Mouse (Mus musculus) liver, embryonic 12.5 days (tissue): ENCODE measurements around the gene Kbtbd4. TPM values are rescaled to one million over a fixed set of nuclear protein-coding genes. Genes with fewer than 3 reads are reported as not detected.

Source experiments
- ATAC-seq: fragments of 200-750 bp; cut with Nextera tagmentation; 2 replicates; pipeline ENCODE4 v1.8.0; 2017; ENCODE audit warnings: moderate number of reproducible peaks, mild to moderate bottlenecking, moderate library complexity
- H3K27ac ChIP-seq: fragments of 300-500 bp; sonication (generic); 2 replicates; pipeline ENCODE4 v1.5.1; 2016; ENCODE audit warnings: mild to moderate bottlenecking
- H3K27me3 ChIP-seq: fragments of 300-500 bp; sonication (generic); replicated peaks from 2 replicates; pipeline ENCODE4 v1.6.1; 2016; ENCODE audit warnings: mild to moderate bottlenecking, moderate library complexity
- H3K36me3 ChIP-seq: fragments of 300-500 bp; sonication (generic); 2 replicates; pipeline ENCODE4 v1.6.1; 2016; ENCODE audit warnings: mild to moderate bottlenecking, moderate library complexity
- H3K4me1 ChIP-seq: fragments of 300-500 bp; sonication (generic); 2 replicates; pipeline ENCODE4 v1.6.1; 2016
- H3K4me2 ChIP-seq: fragments of 300-500 bp; sonication (generic); 2 replicates; pipeline ENCODE4 v1.6.1; 2016; ENCODE audit warnings: mild to moderate bottlenecking, moderate library complexity
- H3K4me3 ChIP-seq: fragments of 300-500 bp; sonication (generic); 2 replicates; pipeline ENCODE4 v1.5.1; 2016; ENCODE audit warnings: mild to moderate bottlenecking, moderate library complexity
- H3K9ac ChIP-seq: fragments of 300-500 bp; sonication (generic); 2 replicates; pipeline ENCODE4 v1.6.1; 2016; ENCODE audit warnings: mild to moderate bottlenecking, moderate library complexity
- H3K9me3 ChIP-seq: fragments of 300-500 bp; sonication (generic); replicated peaks from 2 replicates; pipeline ENCODE4 v1.6.1; 2016; ENCODE audit warnings: mild to moderate bottlenecking, moderate library complexity
- WGBS: fragments of 180-500 bp; shearing (Covaris S2); methylation state at CpG from one replicate; pipeline ENCODE4 v1.1.7; 2016; ENCODE audit not compliant: insufficient replicate concordance; 5-methylcytosine and 5-hydroxymethylcytosine counted together
- polyA plus RNA-seq: library from polyadenylated mRNA; unstranded; fragments of >200 nt; fragmentation: Nextera tagmentation; extraction: Ambion mirVana; gene quantifications from 2 replicates; pipeline ENCODE4 v1.2.1, GENCODE M21; 2016

Kbtbd4 gene
- polyA plus RNA-seq, 1 experiment from 2014 or later, result 26.0 TPM

DNA sequence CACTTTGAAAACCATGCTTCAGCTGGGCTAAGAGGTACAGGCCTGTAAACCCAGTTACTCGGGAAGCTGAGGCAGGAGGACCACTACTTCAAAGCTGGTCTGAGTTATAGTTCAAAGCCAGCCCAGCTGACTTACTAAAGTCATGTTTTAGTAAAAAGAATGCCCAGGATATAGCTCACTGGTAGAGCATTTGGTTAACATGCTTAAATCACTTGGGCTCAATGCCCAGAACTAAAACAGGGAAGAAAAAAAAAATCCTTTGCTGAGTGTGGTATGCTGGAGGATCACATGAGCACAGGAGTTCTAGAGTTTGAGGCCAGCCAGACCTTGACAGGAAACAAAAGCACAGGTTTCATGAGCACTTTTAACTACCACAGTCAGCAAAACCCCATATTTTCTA lies 7.1 kb downstream of the Kbtbd4 start:
- Histone ChIP-seq H3K4me1 (peaks cover 27% of the 10 kb centered on the region), H3K4me2 (no peak overlapping the region), H3K9ac (no peak overlapping the region), H3K36me3 (peaks cover 86% of the 10 kb centered on the region), H3K9me3 (no peaks in the 10 kb centered on the region), H3K4me3 (no peak overlapping the region), H3K27me3 (no peaks in the 10 kb centered on the region), H3K27ac (no peak overlapping the region)
- ATAC-seq, result no peak
- 93% methylated on average over 1 of the region's 1 CpGs for WGBS

DNA sequence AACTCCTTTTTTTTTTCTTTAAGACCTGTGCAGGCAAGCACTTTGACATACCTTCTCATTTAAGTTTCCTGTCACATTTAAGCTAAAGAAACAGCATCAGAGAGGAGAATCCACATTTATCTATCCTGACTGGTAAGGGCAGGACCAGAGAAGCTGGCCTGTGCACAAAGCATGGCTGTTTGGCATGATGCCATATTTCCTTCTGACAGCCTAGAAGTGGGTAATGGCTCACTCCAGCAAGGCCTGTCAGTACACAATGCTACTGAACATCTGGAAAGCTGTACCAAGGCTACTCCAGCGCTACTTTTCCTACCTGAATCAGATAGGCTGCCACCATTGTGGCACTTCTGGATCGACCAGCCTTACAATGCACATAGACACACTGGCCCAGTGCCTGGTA lies 9.1 kb downstream of the Kbtbd4 start:
- Histone ChIP-seq H3K27me3 (no peaks in the 10 kb centered on the region), H3K36me3 (peaks cover 67% of the 10 kb centered on the region), H3K9me3 (no peaks in the 10 kb centered on the region), H3K4me1 (peaks cover 35% of the 10 kb centered on the region), H3K9ac (no peak overlapping the region), H3K4me2 (no peak overlapping the region), H3K27ac (no peak overlapping the region), H3K4me3 (no peak overlapping the region)
- no peak for ATAC-seq
- 90% methylated on average over 2 of the region's 2 CpGs for WGBS

DNA sequence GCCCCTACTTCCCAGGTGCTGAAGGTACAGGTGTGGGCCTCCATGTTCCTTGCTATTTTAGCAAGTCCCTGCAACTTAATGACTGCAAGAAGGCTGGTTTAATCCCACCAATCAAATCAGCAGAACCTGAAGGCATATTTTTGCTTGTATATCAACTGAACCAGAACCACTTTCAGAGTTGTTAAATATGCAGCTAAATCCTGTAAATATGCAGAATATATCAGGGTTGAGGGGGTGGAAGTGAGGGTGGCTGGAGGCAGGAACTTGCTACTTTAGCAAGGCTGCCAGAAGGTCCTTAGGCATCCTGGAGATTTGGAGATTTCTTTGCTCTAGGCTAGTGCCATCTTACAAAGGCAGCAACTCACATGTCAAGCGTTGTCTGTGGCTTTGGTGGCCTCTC lies 11.0 kb downstream of the Kbtbd4 start:
- no peak overlapping the region for H3K9ac ChIP-seq
- peaks cover 36% of the 10 kb centered on the region for H3K4me1 ChIP-seq
- H3K27ac ChIP-seq, result no peak overlapping the region
- H3K4me2 ChIP-seq, result peak overlapping the region; percentile 97
- no peaks in the 10 kb centered on the region for H3K27me3 ChIP-seq
- H3K36me3 ChIP-seq, result peaks cover 49% of the 10 kb centered on the region
- 84% methylated on average over 1 of the region's 1 CpGs for WGBS
- no peak for ATAC-seq
- H3K4me3 ChIP-seq, result 0 out of 2 replicates have a peak overlapping the region, but pooled peaks have one; percentile 78
- H3K9me3 ChIP-seq, result no peaks in the 10 kb centered on the region

DNA sequence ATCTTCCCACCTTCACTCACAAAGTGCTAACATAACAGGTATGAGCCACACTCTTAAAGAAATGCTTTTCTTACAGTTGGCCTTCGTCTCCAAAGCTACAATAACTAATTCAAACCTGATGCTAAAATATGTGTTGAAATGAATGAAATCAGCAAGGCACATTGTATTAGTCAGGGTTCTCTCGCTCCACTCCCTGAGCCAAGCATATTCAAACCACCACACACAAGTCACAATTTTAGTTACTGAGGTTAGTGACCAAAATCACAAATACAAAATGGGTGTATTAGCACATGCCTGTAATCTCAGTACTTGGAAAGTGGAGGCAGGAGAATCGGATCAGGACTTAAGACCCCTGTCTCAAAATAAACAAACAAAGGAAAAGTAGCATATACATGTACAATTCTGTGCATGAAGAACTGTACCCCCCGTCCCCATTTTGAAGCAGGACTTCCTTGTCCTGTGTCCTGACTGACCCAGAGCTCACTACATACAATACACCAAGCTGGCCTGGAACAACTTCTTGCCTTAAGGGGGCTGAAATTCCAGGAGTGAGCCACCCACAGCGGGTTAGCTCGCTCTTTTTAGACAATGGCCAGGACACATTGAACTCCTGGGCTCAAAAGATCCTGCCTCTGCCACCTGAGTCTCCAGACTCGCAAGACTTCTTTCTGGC lies 12.2 kb downstream of the Kbtbd4 start:
- peak overlapping the region; percentile 90 for H3K27ac ChIP-seq
- ATAC-seq, result peak; percentile 12
- peak overlapping the region; percentile 96 for H3K9ac ChIP-seq
- H3K9me3 ChIP-seq, result no peaks in the 10 kb centered on the region
- WGBS, result 23% methylated on average over 7 of the region's 7 CpGs
- peaks cover 37% of the 10 kb centered on the region for H3K36me3 ChIP-seq
- peaks cover 36% of the 10 kb centered on the region for H3K4me1 ChIP-seq
- peak overlapping the region; percentile 78 for H3K4me3 ChIP-seq
- peak overlapping the region; percentile 97 for H3K4me2 ChIP-seq
- no peaks in the 10 kb centered on the region for H3K27me3 ChIP-seq

DNA sequence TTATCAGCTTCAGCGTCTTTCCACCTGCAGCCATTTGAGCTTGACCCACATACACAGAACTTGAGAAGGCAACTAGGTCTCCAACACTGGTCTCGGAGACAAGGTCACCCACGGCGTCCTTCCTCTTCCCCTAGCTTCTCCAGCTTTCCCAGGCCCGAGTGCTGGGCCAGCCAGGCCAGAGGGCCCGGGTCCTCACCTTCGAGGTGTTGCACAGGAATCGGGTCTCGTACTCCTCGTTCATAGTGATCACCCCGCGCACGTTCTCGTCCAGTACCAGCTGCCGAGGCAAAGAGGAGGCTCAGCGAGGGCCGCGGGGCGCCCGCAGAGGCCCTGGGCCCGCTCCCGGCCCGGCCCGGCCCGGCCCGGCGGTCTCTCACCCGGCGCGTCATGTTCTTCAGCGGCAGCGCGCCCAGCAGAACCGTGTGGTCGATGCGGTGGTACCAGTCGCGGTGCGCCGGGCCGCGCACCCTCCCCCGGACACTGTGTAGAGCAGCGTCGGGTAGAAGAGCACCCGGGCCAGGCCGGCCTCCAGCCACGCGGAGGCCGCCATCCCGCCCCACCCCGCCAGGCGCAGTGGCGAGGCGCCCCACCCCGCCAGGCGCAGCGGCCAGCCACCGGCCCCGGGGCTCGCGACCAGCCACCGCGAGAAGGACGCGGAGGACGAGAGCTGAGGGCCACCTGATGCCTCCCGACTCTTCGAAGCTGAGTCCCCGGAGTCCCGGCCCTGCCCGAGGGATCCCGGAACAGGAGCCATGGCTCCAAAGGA lies 12.9 kb downstream of the Kbtbd4 start:
- Histone ChIP-seq H3K4me2 (peak overlapping the region; percentile 97), H3K9me3 (no peaks in the 10 kb centered on the region), H3K36me3 (peaks cover 31% of the 10 kb centered on the region), H3K27me3 (no peaks in the 10 kb centered on the region), H3K9ac (peak overlapping the region; percentile 96), H3K4me1 (peaks cover 36% of the 10 kb centered on the region), H3K4me3 (peak overlapping the region; percentile 78), H3K27ac (peak overlapping the region; percentile 90)
- ATAC-seq, result peak; percentile 90
- 1% methylated on average over 73 of the region's 73 CpGs for WGBS

DNA sequence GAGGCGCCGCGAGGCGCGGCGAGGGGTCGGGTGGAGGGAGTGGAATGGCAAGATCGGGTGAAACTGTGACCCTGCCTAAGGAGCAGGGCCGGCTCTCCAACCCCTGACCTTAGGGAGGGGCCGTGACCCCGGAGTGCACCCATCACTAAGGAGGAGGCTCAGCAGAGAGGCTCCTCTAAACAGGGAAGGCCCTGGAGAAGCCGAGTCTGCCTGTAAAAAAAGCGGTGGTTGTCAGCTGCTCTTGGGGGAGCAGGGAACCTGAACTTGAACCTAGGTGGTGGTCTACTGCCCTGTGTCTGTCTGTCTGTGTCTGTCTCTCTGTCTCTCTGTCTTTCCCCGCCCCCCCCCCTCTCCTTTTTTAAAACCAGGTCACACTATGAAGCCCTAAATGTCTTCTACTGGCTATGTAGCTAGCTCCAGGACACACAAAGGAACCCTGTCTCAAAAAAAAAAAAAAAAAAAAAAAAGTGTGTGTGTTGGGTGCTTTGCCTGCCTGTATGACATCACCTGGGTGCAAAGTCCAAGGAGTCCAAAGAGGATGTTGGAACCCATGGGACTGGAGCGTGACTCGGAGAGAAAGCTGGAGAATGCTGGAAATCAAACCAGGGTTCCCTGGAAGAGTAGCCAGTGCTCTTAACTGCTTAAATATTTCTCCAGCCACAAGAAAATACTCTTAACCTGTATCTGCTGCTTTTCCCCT lies 13.6 kb downstream of the Kbtbd4 start:
- WGBS, result 13% methylated on average over 15 of the region's 16 CpGs
- H3K4me3 ChIP-seq, result peak overlapping the region; percentile 78
- no peaks in the 10 kb centered on the region; the same call in 1 of the 2 replicates for H3K27me3 ChIP-seq
- ATAC-seq, result peak; percentile 79
- H3K4me1 ChIP-seq, result peaks cover 36% of the 10 kb centered on the region
- H3K27ac ChIP-seq, result peak overlapping the region; percentile 90
- H3K4me2 ChIP-seq, result peak overlapping the region; percentile 97
- H3K36me3 ChIP-seq, result peaks cover 24% of the 10 kb centered on the region
- peak overlapping the region; percentile 96 for H3K9ac ChIP-seq
- no peaks in the 10 kb centered on the region for H3K9me3 ChIP-seq

DNA sequence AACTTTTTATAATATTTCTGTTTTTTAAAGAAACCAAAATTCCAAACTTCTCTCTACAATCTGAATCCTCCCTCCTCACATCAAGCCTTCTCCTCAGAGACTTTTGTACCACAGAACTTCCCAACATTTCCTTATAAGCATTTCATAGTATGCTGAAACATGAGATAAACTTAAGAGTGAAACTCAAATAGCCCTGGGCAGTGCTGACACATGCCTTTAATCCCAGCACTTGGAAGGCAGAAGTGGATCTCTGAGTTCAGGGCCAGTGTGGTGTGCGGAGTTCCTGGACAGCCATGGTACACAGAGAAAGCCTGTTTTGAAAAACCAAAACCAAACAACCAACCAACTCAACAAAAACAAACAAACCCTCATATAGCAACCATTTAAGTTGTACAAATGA lies 16.6 kb downstream of the Kbtbd4 start:
- H3K4me3 ChIP-seq, result no peak overlapping the region
- no peaks in the 10 kb centered on the region for H3K36me3 ChIP-seq
- H3K27ac ChIP-seq, result no peak overlapping the region
- no peaks in the 10 kb centered on the region; the same call in 1 of the 2 replicates for H3K27me3 ChIP-seq
- ATAC-seq, result no peak
- peaks cover 23% of the 10 kb centered on the region for H3K4me1 ChIP-seq
- H3K4me2 ChIP-seq, result no peak overlapping the region
- no peaks in the 10 kb centered on the region for H3K9me3 ChIP-seq
- H3K9ac ChIP-seq, result no peak overlapping the region
- WGBS, result 90% methylated on average over 1 of the region's 1 CpGs

DNA sequence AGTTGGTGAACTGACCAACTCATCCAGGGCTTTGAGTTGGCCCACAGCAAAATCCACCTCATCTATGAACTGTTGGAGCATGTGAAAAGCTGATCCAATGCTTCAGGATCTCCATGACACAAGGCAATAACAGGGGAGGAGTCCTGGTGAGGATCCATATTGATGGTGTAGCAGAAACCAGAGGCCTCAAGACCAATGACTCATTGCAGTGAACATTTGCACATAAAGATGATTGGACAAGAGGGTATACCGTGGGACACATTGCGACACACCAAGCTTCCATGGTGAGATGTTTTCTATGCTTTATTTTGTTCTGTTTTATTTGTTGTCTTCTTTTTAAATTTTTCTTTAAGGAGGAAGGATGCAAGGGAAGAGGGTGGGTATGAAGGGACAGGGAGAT lies 18.1 kb downstream of the Kbtbd4 start:
- H3K9ac ChIP-seq, result no peak overlapping the region
- H3K27ac ChIP-seq, result no peak overlapping the region
- no peak overlapping the region for H3K4me3 ChIP-seq
- H3K36me3 ChIP-seq, result no peaks in the 10 kb centered on the region
- no peak for ATAC-seq
- H3K9me3 ChIP-seq, result no peaks in the 10 kb centered on the region
- H3K27me3 ChIP-seq, result no peaks in the 10 kb centered on the region; the same call in 1 of the 2 replicates
- 83% methylated on average over 2 of the region's 2 CpGs for WGBS
- H3K4me2 ChIP-seq, result no peak overlapping the region
- H3K4me1 ChIP-seq, result peaks cover 10% of the 10 kb centered on the region

DNA sequence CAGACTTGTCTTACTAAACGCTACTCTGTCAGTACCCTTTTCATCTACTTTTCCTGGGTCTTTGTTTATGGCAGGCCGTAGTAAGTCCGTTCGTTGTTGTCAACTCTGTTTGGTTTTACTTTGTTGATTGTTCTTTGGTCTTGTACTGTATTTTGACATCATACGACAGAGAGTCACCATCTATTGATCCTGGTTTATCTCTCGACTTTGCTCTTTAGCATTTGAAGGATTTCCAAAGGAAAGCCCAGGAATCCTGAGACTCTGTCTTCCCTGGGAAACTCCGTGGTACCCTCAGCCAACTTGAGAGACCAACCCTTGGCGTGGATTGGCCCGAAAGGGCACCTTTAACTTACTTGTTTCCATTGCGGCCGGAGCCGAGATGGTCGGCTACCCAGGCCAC lies 24.0 kb downstream of the Kbtbd4 start:
- Histone ChIP-seq H3K4me3 (no peak overlapping the region), H3K36me3 (no peaks in the 10 kb centered on the region), H3K4me2 (no peak overlapping the region), H3K9ac (no peak overlapping the region), H3K27me3 (peaks cover 24% of the 10 kb centered on the region; the same call in 1 of the 2 replicates), H3K27ac (no peak overlapping the region), H3K9me3 (no peaks in the 10 kb centered on the region), H3K4me1 (0 out of 2 replicates have a peak, but pooled peaks cover 4% of the 10 kb centered on the region)
- ATAC-seq, result no peak
- 81% methylated on average over 13 of the region's 13 CpGs for WGBS

DNA sequence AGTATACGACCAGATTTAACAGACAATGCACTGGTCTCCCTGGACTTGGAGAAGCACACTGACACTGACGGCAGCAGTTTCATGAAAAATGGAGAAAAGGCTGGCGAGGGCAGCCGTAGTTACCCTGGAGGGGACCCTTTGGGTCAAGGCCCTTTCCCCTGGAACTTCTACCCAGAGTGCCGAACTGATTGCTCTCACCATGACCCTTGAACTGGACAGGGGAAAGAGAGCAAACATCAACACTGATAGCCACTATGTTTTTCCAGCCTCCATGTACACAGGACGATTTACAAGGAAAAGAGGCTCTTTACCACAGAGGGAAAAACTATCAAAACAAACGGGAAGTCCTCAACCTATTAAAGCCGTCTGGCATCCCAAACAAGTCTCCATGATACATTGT lies 27.3 kb downstream of the Kbtbd4 start:
- Histone ChIP-seq H3K4me1 (0 out of 2 replicates have a peak, but pooled peaks cover 4% of the 10 kb centered on the region), H3K4me3 (no peak overlapping the region), H3K9me3 (no peaks in the 10 kb centered on the region), H3K36me3 (no peaks in the 10 kb centered on the region), H3K4me2 (peak overlapping the region; percentile 13; the same call in 1 of the 2 replicates), H3K27me3 (peaks cover 24% of the 10 kb centered on the region; the same call in 1 of the 2 replicates), H3K27ac (peak overlapping the region; percentile 52; the same call in 1 of the 2 replicates), H3K9ac (no peak overlapping the region)
- peak; percentile 68 for ATAC-seq
- 51% methylated on average over 8 of the region's 8 CpGs for WGBS

DNA sequence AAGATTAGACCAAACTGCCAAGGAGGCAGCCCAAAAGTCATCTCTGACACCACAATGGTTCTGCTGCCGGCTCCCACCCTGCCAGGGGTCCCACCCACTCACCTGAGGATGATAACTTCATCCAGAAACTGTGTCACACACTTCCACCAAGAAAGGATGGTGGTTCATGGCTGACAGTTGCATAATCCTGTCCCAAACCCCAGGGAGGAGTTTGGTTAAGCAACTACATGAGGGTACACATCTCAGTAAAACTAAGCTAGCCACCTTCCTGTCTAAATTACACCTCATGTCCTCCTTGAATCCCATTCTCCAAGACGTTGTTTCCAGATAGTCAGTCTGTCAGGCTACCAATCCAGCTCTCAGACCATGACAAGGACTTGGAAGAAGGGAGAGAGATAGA lies 27.7 kb downstream of the Kbtbd4 start:
- peaks cover 24% of the 10 kb centered on the region; the same call in 1 of the 2 replicates for H3K27me3 ChIP-seq
- 0 out of 2 replicates have a peak, but pooled peaks cover 4% of the 10 kb centered on the region for H3K4me1 ChIP-seq
- H3K4me2 ChIP-seq, result peak overlapping the region; percentile 13; the same call in 1 of the 2 replicates
- WGBS, result 39% methylated on average over 2 of the region's 2 CpGs
- H3K9ac ChIP-seq, result no peak overlapping the region
- no peaks in the 10 kb centered on the region for H3K36me3 ChIP-seq
- peak overlapping the region; percentile 59; the same call in 1 of the 2 replicates for H3K27ac ChIP-seq
- no peak for ATAC-seq
- H3K4me3 ChIP-seq, result no peak overlapping the region
- H3K9me3 ChIP-seq, result no peaks in the 10 kb centered on the region
